In genomic region chr8:122474951-122475560, GRCm38 (mm10) we compare ENCODE assay signal across 8 mouse cellular contexts. TPM values are rescaled to one million over a fixed set of nuclear protein-coding genes. Genes with fewer than 3 reads are reported as not detected.
DNase-seq lines count a peak whose midpoint lies in the region; ATAC-seq lines count a peak whose summit lies in the region.

No protein-coding gene starts in this region.

- 18% methylated on average over 16 of the region's 16 CpGs for WGBS in embryonic facial prominence, embryonic 10.5 days
- WGBS in heart, embryonic 15.5 days = 4% methylated on average over 16 of the region's 16 CpGs

- peak overlapping the region; percentile 90 for H3K27ac ChIP-seq in embryonic facial prominence, embryonic 10.5 days (replicated peaks)
- peak overlapping the region; percentile 86 for H3K27ac ChIP-seq in heart, embryonic 15.5 days

- H3K36me3 ChIP-seq in embryonic facial prominence, embryonic 10.5 days (replicated peaks) = peaks cover 64% of the 10 kb centered on the region
- peaks cover 34% of the 10 kb centered on the region for H3K36me3 ChIP-seq in heart, embryonic 15.5 days
- H3K36me3 ChIP-seq in splenic B cell, adult 2 months (ENCODE audit: control insufficient read depth, insufficient read depth, low read length, poor library complexity, severe bottlenecking) = peaks cover 5% of the 10 kb centered on the region; the same call in 1 of the 2 replicates

- peak; percentile 32 for DNase-seq in gastrocnemius, adult 18-20 months (ENCODE audit: low spot score)
- no peak for DNase-seq in gastrocnemius, adult 8-10 months (ENCODE audit: low spot score in 2 of 2)
- DNase-seq in T-cell, adult 2 months (ENCODE audit: low spot score) = peak; percentile 18
- no peak for DNase-seq in embryonic facial prominence, embryonic 10.5 days (ENCODE audit: low spot score)
- DNase-seq in kidney, postnatal 10 days = peak; percentile 74
- DNase-seq in lung, postnatal 36 days = peak; percentile 38
- DNase-seq in splenic B cell, adult 2 months (ENCODE audit: low read depth, low spot score) = peak; percentile 31

- peak; percentile 29; the same call in 1 of the 2 replicates for ATAC-seq in heart, embryonic 15.5 days (replicated peaks; ENCODE audit: insufficient number of reproducible peaks, insufficient read depth, low FRiP score, low read depth)

- peak overlapping the region; percentile 88 for H3K4me2 ChIP-seq in heart, embryonic 15.5 days

- peak overlapping the region; percentile 97 for H3K9ac ChIP-seq in heart, embryonic 15.5 days

- H3K4me1 ChIP-seq in embryonic facial prominence, embryonic 10.5 days = peaks cover 32% of the 10 kb centered on the region
- H3K4me1 ChIP-seq in heart, embryonic 15.5 days (replicated peaks) = peaks cover 32% of the 10 kb centered on the region

- H3K9me3 ChIP-seq in embryonic facial prominence, embryonic 10.5 days = no peaks in the 10 kb centered on the region
- H3K9me3 ChIP-seq in heart, embryonic 15.5 days (replicated peaks) = no peaks in the 10 kb centered on the region

- no peaks in the 10 kb centered on the region for H3K27me3 ChIP-seq in embryonic facial prominence, embryonic 10.5 days (replicated peaks; ENCODE audit: low read depth, poor library complexity, severe bottlenecking)
- H3K27me3 ChIP-seq in heart, embryonic 15.5 days = no peaks in the 10 kb centered on the region
- H3K27me3 ChIP-seq in splenic B cell, adult 2 months (ENCODE audit: control insufficient read depth, insufficient read depth, low read length, poor library complexity, severe bottlenecking) = no peaks in the 10 kb centered on the region

- peak overlapping the region; percentile 99 for H3K4me3 ChIP-seq in embryonic facial prominence, embryonic 10.5 days
- peak overlapping the region; percentile 98 for H3K4me3 ChIP-seq in heart, embryonic 15.5 days

RNA-seq across cellular contexts. Expression of gene Rnf166, which starts 0.8 kb away (rescaled TPM):
- 10 to 100 TPM; 35.0 to 37.7 TPM for total RNA-seq in gastrocnemius, adult 18-20 months (2021)
- 10 to 100 TPM; 29.9 to 37.5 (median 32.4) TPM for total RNA-seq in gastrocnemius, adult 8-10 months (2022)
- polyA plus RNA-seq in embryonic facial prominence, embryonic 10.5 days (2016; fragmentation: Nextera tagmentation; extraction: Ambion mirVana) = 32.1 and 33.6 TPM in 2 replicates
- polyA plus RNA-seq in heart, embryonic 15.5 days (2015; fragmentation: Nextera tagmentation; extraction: Ambion mirVana) = 37.0 and 44.4 TPM in 2 replicates

RNA-seq across cellular contexts. Expression of gene Ctu2, which starts 0.9 kb away (rescaled TPM):
- 1 to 10 TPM; 6.3 to 7.6 TPM for total RNA-seq in gastrocnemius, adult 18-20 months (2021)
- 1 to 10 TPM; 6.1 to 7.2 (median 6.7) TPM for total RNA-seq in gastrocnemius, adult 8-10 months (2022)
- polyA plus RNA-seq in embryonic facial prominence, embryonic 10.5 days (2016; fragmentation: Nextera tagmentation; extraction: Ambion mirVana) = 69.9 and 72.9 TPM in 2 replicates
- 23.0 and 25.6 TPM in 2 replicates for polyA plus RNA-seq in heart, embryonic 15.5 days (2015; fragmentation: Nextera tagmentation; extraction: Ambion mirVana)

RNA-seq across cellular contexts. Expression of gene Snai3, which starts 14.5 kb away (rescaled TPM):
- total RNA-seq in gastrocnemius, adult 18-20 months (2021) = 10 to 100 TPM in 1 of 2 experiments, 1 to 10 TPM in 1; 5.7 to 14.7 TPM
- 10 to 100 TPM in 3 of 4 experiments, 1 to 10 TPM in 1; 8.9 to 15.4 (median 13.7) TPM for total RNA-seq in gastrocnemius, adult 8-10 months (2022)
- polyA plus RNA-seq in embryonic facial prominence, embryonic 10.5 days (2016; fragmentation: Nextera tagmentation; extraction: Ambion mirVana) = 0.57 and 0.67 TPM in 2 replicates
- polyA plus RNA-seq in heart, embryonic 15.5 days (2015; fragmentation: Nextera tagmentation; extraction: Ambion mirVana) = 2.0 and 2.5 TPM in 2 replicates

RNA-seq across cellular contexts. Expression of gene Mvd, which starts 31.8 kb away (rescaled TPM):
- 1 to 10 TPM; 3.9 to 5.6 TPM for total RNA-seq in gastrocnemius, adult 18-20 months (2021)
- total RNA-seq in gastrocnemius, adult 8-10 months (2022) = 1 to 10 TPM; 3.4 to 5.5 (median 4.8) TPM
- 51.2 and 59.9 TPM in 2 replicates for polyA plus RNA-seq in embryonic facial prominence, embryonic 10.5 days (2016; fragmentation: Nextera tagmentation; extraction: Ambion mirVana)
- 13.3 and 18.9 TPM in 2 replicates for polyA plus RNA-seq in heart, embryonic 15.5 days (2015; fragmentation: Nextera tagmentation; extraction: Ambion mirVana)

RNA-seq across cellular contexts. Expression of gene Cyba, which starts 42.3 kb away (rescaled TPM):
- total RNA-seq in gastrocnemius, adult 18-20 months (2021) = 1 to 10 TPM; 4.5 to 8.6 TPM
- 1 to 10 TPM; 3.8 to 8.6 (median 5.7) TPM for total RNA-seq in gastrocnemius, adult 8-10 months (2022)
- 60.2 and 62.6 TPM in 2 replicates for polyA plus RNA-seq in embryonic facial prominence, embryonic 10.5 days (2016; fragmentation: Nextera tagmentation; extraction: Ambion mirVana)
- 176 and 197 TPM in 2 replicates for polyA plus RNA-seq in heart, embryonic 15.5 days (2015; fragmentation: Nextera tagmentation; extraction: Ambion mirVana)

Comparison
In these comparisons a context has a peak if more than half of its experiments do, and no peak if none do; other contexts are left out.
1. DNase-seq: peak in gastrocnemius, adult 18-20 months (single experiment), T-cell, adult 2 months (single experiment), kidney, postnatal 10 days (single experiment), lung, postnatal 36 days (single experiment) and splenic B cell, adult 2 months (single experiment); none in gastrocnemius, adult 8-10 months (0 of 2) and embryonic facial prominence, embryonic 10.5 days (single experiment).